Mouse (Mus musculus): ENCODE measurements around the gene Alyref.

Gene Alyref

GRCm38 (mm10) chr11:120626785-120627467, 28.8 kb upstream of the Alyref start:
- DNase-seq (ENCODE audit: extremely low read depth, low read depth): no peak

DNA sequence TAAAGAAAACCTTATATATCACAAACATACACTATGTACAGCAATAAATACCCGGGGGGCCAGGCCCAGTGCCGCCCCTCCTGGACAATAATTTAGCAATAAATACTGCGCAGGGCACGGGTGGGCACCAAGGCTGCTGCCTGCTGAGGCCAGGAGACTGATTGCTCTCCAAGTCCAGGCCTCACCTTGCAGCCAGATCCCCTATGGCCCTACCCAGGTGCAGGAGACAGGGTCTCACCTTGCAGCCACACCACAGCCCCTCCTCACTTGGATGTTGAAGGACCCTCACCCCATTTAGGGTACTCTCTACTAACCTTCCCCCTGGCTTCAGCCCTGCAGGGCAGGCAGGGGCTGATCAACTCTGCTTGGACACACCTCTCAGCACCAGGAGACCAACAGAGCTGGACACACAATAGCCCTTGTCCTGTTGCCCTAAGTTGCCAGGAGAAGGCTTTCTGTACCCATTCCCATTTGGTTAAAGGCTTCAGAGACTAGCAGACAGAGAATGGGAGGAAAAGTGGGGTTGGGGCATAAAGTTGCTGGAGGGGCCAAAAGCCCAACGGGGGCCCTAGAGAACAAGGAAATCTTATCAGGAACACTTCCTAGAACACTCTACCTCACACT, 27.1 kb upstream of the Alyref start, which contains the start of gene Sirt7:
Gene Sirt7 (minus strand): TSS at position 89 of the 624 bp plus-strand sequence.
- DNase-seq (ENCODE audit: extremely low read depth, low read depth): no peak

DNA sequence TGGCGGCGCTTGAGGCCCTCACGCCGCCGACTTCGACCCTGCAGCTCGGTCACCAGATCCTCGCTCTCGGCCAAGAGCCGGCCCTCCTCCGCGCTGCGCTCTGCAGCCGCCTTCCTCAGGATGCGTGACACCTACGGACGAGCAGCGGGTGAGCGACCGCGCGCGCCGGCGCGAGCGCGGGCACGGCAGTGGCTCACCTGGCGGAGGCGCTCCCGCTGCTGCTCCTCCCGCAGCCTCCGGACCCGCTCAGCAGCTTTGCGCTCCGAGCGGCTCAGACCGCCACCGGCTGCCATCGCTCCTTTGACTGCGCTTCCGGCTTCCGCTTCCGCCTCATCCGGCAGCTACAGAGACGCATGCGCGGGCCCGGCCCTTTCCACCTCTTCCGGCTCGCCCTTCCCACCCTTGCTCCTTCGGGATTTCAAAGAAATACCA, 26.5 kb upstream of the Alyref start:
- no peak for DNase-seq (ENCODE audit: extremely low read depth, low read depth)

DNA sequence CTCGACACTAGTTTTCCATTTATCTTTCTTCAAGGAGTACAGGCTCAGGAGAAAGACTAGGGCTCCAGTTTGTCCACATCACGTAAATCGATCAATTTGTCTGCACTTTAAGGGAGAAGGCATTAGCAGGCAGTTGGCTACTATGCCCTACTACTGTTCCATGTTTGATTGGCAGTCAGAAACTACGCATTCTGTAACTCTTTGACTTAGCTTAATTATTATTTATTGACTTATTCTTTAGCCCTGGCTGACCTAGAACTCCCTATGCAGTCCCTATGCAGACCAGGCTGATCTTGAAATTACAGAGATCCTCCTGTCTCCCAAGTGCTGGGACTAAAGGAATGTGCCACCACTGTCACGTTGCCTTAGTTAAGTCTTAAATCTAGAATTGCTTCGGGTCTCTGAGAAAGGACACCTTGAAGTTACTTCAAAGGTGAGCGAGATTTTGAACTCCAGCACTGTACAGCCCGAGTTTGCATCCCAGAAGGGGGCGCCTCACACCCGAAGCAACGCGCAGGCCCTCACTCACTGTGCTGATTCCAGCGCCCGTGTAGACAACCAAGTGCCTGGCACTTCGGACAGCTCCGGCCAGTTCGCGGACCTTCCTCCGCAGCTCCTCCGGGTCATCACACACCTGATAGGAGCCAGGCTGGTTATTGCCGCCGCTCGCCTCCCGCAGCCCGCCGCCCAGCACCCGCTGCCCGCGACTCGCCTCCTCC, 26.0 kb upstream of the Alyref start:
- no peak for DNase-seq (ENCODE audit: extremely low read depth, low read depth)

DNA sequence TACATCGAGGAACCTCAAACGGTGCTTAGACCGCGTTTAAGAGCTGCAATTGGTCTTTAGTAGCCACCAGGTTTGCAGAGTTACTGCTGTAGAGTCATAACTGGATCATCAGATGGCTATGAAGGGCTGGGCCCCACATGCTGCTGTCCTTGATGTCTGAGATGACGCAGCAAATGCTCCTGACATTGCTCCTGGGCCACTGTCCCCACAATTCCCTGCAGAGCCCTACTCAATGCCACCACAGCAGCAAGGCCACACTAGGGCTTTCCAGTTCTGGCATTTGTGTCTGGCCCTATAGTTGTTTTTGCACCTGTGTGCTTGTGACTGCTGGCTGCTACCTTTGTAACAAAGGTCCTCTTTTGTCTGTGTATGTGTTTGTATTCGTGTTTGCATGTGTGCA, 24.6 kb upstream of the Alyref start:
- no peak for DNase-seq (ENCODE audit: extremely low read depth, low read depth)

GRCm38 (mm10) chr11:120620195-120620594, 22.0 kb upstream of the Alyref start:
- DNase-seq (ENCODE audit: extremely low read depth, low read depth): no peak

DNA sequence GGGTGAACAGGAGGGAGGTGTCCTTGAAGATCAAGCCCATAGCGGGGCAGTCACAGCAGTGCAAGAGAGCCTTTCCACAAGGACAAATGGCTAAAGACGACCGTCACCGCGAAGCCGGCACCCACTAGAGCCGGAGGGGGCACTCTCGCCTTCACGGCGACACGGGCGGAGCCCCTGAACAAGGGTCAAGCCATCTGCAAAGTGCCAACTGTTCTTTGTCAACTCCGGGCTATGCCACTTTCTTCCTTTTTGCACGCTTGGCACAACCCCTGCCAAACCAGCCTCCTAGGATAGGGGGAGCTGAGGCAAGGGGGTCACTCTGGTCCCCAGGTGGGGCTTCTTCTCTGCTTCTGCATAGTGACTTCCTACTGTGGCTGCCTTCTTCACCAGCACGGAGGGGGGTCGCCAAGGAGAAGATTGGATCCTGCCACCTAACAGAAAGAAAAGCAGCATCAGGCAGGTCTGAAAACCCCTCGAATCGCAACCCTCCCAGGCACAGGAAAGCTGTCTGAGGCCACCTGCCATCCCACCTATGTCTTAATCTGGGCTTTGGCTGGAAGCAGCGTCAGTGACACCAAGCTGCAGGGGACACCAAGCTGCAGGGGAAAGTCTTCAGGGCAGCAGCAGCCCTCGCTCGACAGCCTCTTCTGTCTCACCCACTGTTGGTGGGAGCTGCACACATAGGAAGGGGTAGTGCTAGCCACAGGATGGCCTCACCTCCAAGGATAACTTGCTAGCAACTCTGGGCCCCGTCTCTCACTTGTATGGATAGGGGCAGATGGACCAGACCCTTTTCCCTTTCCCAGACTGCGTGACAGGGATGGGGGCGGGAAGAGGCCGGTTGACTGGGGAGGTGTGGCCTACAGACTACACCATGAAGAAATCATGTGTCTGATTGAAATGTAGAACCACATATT, 20.7 kb upstream of the Alyref start:
- no peak for DNase-seq (ENCODE audit: extremely low read depth, low read depth)

- DNase-seq (ENCODE audit: extremely low read depth, low read depth): peak; percentile 74
Measured at GRCm38 (mm10) chr11:120617519-120618112, 19.5 kb upstream of the Alyref start, which contains the start of gene Pcyt2. Gene Pcyt2, minus strand, starts transcription at chr11:120617936.

- DNase-seq (ENCODE audit: extremely low read depth, low read depth): no peak
Measured at GRCm38 (mm10) chr11:120616617-120617294, 18.6 kb upstream of the Alyref start.

- no peak for DNase-seq (ENCODE audit: extremely low read depth, low read depth)
Measured at GRCm38 (mm10) chr11:120615606-120616203, 17.5 kb upstream of the Alyref start.

- no peak for DNase-seq (ENCODE audit: extremely low read depth, low read depth)
Measured at GRCm38 (mm10) chr11:120615167-120615566, 17.0 kb upstream of the Alyref start.

DNA sequence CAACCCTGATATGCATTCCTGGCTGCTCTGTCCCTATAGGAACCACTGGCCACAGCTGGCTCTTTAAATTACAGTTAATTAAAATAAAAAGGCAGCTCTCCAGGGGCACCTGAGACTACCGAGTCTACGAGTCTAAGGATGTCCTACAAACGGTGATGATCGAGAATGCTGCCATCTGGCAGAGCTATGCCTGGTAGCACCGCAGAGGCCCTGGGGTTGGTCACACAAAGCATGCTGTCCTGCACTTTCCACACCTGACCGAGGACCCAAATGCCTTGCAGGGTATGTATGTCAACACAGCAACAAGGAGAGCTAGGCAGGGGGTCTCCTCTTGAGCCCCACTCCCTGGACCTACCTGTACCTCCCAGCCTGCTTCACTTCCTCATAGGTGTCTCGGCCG, 15.8 kb upstream of the Alyref start:
- DNase-seq (ENCODE audit: extremely low read depth, low read depth): no peak

DNA sequence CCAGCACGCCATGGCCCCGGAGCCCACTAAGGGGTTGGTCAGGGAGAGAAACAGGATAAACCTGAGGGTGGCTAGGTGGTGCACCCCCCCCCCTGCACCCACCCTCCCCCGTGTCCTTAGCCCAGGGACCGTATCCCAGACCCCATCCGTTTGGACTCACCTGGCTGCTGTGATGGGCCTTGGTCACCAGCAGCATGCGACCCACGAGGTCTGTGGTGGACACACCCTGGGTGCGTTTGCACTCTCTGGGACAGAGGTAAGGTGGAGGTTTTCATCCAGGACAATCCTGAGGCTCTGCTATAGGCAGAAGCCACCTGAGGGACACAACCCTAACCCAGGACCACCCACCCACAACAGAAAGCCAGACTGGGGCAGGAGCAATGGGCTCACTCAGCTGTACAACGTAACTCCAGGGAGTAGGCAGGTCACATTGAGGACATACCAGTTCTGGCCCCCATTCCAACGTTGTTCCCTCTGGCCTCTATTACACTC, 15.4 kb upstream of the Alyref start:
- DNase-seq (ENCODE audit: extremely low read depth, low read depth): no peak

DNA sequence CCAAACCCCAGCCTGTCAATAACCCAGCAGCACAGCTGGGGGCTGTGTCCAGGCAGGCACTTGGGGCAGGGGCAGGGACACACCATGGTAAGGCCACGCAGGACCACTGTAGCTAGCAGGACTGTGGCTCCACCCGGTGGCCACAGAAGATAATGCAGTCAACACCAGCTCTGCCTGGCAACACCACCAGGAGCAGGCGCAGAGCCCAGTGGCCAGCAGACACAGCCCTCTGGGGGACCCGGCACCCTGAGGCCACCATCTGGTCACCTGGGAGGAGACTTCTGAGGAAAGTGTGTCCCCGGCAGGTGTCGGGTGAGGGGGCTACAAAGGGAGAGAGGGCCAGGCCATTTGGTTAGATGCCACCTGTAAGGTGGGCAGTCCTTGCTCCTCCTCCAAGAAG, 14.6 kb upstream of the Alyref start:
- no peak for DNase-seq (ENCODE audit: extremely low read depth, low read depth)

- DNase-seq (ENCODE audit: extremely low read depth, low read depth): no peak
Measured at GRCm38 (mm10) chr11:120610477-120611046, 12.4 kb upstream of the Alyref start.

DNA sequence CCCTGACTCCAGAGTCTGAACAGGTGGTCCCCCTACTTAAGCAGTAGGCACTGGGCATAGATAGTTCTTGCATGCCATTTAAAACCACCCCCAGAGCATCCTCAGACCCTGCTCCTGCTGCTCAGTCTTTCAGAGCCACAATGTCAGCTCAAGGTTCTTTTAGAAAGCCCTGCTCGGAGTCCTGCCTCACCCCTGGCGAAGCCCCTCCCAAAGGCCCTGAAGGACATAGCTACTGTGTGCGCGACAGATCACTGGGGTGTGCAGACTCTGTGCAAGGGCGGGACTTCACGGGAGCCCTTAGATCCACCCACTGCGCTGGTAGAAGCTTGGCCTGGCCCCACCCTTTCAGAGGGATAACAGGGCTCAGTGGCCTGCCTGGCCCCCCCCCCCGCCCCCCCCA, 11.1 kb upstream of the Alyref start:
- no peak for DNase-seq (ENCODE audit: extremely low read depth, low read depth)

GRCm38 (mm10) chr11:120608241-120609034, 10.3 kb upstream of the Alyref start, which contains the start of gene Npb:
Gene Npb, plus strand, starts transcription at chr11:120608477.
- DNase-seq (ENCODE audit: extremely low read depth, low read depth): no peak

- no peak for DNase-seq (ENCODE audit: extremely low read depth, low read depth)
Measured at GRCm38 (mm10) chr11:120606764-120607163, 8.6 kb upstream of the Alyref start.
